Mouse (Mus musculus): ENCODE measurements at regions not wholly inside any gene's neighbourhood (a gene's known extent, or its start where the extent isn't known, plus 50 kb on each side); places are given as distances from the start of the nearest gene placed in this dataset.

GRCm38 (mm10) chr6:7472366-7473026, 82.2 kb upstream of the Tac1 start:
- peak; percentile 95 for ATAC-seq (ENCODE audit: insufficient number of reproducible peaks, low FRiP score, low TSS enrichment)

DNA sequence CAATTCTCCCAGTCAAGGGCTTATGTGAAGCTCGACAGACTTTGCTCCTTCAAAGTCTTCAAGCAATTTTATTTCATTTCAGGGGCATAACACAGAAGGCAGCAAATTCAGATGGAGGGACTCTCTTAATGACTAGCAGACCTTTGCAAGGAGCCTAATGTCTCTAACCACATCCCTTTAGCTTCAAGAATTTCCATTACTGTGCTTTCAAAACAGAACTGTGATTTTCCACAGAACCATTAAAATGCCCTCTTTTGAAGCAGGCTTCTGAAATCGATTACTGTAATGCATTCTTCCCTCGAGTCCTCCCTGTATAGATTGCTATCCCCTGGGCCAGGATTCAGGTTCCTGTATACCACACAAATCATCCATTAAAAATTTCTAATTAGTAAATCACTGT, 80.9 kb upstream of the Tac1 start:
- no peak for ATAC-seq (ENCODE audit: insufficient number of reproducible peaks, low FRiP score, low TSS enrichment)

DNA sequence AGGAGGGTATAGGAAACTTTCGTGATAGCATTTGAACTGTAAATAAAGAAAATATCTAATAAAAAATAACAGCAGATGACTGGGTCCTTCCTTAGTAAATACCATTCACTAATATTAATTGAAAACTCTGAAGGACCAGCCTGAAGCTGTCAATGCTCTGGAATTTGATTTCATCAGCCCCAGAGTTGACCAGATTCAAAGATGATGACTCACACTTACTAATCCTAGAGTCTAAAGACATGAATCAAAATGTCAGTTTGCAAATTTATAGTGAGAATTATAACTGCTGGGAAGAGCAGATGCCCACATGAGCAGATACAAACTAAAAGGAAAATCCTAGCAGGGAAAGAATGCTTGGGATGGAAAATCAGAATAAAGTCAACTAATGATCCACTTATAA, 77.8 kb upstream of the Tac1 start:
- ATAC-seq (ENCODE audit: insufficient number of reproducible peaks, low FRiP score, low TSS enrichment): no peak

- ATAC-seq (ENCODE audit: insufficient number of reproducible peaks, low FRiP score, low TSS enrichment): no peak
Observed at GRCm38 (mm10) chr6:7494299-7494698, 60.4 kb upstream of the Tac1 start.

DNA sequence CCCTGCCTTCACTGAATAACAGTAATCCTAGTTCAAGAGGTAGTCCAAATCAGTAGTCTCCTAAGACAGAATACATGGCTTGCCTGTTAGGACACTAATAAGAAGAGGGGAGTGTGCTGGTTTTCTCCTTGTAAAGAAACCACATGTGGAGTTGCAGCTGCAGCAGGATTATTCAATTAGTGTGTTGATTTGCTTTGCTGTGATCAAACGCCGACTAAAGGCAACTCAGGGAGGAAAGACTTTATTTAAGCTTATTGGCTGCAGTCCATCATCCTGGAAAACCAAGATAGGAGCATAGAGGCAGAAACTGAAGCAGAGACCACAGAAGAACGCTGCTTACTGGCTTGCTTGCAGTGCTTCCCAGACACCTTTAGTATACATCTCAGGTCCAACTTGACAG, 57.9 kb upstream of the Tac1 start:
- ATAC-seq (ENCODE audit: insufficient number of reproducible peaks, low FRiP score, low TSS enrichment): no peak
